In genomic region chr3:19055961-19056360, GRCm38 (mm10) we compare ENCODE assay signal across 9 mouse cellular contexts.
"Had no signal": no experiment of that assay in that cellular context is flagged by ENCODE, and none has a peak within 500 bp of the region (broad histone marks: within the 10 kb centered on the region; RNA-seq: fewer than 3 reads in every experiment).

No protein-coding gene starts in this region.

- DNase-seq: kidney, adult 11 months; kidney, adult 9 months; kidney, postnatal 10 days; kidney, postnatal 4 days; lung, adult 2 months; lung, postnatal 36 days; midbrain, embryonic 14.5 days; thymus, adult 2 months; thymus, postnatal 25 days had no signal
